Mouse (Mus musculus) layer of hippocampus, adult 18-20 months (tissue): Measurements from ENCODE around the gene Cers2. TPM values are rescaled to one million over a fixed set of nuclear protein-coding genes. Genes with fewer than 3 reads are reported as not detected.

ENCODE experiments used
- DNase-seq, 2 experiments: peaks; one replicate each; pipeline ENCODE4 v3.0.0; 2022; ENCODE audit warnings: low spot score in 2 of 2
- long read RNA-seq: library from polyadenylated mRNA; stranded (forward); transcript quantifications from one replicate; pipeline ENCODE4 v2.0.0, GENCODE M21; 2021
- total RNA-seq, 2 experiments: library from RNA; stranded (reverse); gene quantifications; 2 replicates each; pipeline ENCODE4 v1.2.3; 2021

Gene Cers2
- 10 to 100 TPM; 54.2 to 54.5 TPM for total RNA-seq
- long read RNA-seq, transcript Cers2-201 (11 exons, 2,216 nt), result major isoform, 26 of 53 reads
- long read RNA-seq, partial matches to known transcripts, result 6 of 53 reads
- long read RNA-seq, other reads (novel, unspliced or antisense), result 21 of 53 reads

DNA sequence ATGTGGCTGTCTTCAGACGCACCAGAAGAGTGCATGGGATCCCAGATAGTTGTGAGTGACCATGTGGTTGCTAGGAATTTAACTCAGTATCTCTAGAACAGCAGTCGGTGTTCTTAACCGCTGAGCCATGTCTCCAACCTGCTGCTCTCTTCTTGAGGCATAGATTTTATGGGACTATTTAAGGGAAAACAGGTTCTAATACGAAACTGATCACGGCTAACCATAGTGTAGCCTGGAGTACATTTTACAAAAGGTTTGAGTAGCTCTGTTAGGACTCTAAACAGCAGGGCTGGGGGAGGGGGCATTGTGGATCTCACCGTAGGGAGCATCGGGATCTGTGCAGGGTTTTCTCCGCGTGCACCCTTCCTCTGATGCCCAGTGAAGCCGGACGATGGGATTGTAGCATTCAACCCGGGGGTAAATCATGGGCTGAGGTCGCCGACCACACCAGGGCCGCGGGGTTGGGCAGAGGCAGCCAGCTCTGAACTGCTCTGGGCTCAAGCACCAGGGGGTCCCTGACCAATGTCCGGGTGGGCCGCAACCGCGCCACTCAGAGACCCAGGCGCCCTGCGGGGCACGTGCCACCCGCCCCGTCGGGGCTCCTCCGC, at the start of gene Cers2:
Gene Cers2, plus strand, starts transcription at position 306 of the 608 bp plus-strand sequence.
- DNase-seq, result no peak

DNA sequence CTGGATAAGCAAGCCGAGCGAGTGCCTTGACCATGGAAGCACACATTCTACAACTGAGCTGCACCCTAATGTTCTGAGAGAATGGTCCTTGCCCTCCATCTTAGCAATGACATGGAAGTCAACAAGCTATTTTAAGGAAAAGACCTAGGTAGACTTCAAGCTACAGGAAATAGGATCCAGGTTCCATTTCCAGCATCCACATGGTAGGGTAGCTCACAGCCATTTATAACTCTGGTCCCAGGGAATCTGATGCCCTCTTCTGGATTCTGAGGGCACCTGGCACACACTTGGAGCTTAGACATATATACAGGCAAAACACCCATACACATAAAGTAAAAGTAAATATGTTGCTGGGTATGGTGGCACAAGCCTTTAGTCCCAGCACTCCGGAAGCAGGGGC, 48.5 kb upstream of the Cers2 start:
- DNase-seq, result no peak

DNA sequence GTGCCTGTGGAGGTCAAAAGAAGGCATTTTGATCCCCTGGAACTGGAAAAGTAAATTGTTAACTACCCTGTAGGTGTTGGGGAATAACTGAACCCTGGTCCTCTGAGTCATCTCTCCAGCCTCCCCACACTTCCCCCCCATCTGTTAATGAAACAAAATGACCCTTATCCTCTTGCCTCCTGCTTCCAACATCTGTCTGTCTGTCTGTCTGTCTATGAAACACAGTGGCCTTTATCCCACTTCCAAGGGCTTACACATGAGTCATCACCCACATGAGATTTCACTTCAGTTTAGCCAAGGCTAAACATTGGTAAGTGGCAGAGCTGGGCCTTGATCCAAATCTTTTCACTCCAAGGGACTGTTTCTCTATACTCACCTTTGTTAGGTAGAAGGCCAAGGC, 46.7 kb upstream of the Cers2 start:
- no peak for DNase-seq

GRCm38 (mm10) chr3:95269789-95270188, 44.8 kb upstream of the Cers2 start:
- peak in 1 of 2 experiments; percentile 59 for DNase-seq

- DNase-seq, result no peak
Measured at GRCm38 (mm10) chr3:95270766-95271364, 43.7 kb upstream of the Cers2 start.

DNA sequence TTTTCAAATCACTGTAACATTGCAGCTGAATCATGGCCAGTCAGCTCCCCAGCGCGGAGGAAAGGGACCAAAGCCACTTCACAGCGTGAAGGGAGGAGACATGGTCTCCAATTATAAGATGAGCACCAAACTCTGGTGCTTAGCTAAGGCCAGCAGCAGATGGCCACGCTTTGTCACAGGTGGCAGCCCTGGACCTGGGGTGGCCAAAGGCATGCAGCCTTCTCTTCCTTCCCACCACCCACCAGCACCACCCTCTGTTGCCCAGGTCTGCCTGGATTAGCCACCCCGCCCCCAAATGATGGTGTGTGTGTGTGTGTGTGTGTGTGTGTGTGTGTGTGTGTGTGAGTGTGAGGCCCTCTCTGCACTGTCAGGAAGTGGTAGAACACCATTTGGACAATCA, 41.1 kb upstream of the Cers2 start:
- no peak for DNase-seq

DNA sequence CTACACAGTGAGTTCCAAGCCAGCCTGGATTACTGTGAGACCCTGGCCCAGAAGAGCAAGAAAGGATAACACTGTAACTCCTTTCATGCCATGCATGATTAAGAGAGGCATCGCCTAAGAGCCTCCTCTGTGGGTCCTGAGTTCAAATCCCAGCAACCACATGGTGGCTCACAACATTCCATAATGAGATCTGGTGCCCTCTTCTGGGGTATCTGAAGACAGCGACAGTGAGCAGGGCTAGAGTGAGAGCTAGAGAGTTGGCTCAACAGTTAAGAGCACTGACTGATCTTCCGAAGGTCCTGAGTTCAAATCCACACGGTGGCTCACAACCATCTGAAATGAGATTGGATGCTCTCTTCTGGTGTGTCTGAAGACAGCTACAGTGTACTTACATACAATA, 40.1 kb upstream of the Cers2 start:
- DNase-seq, result no peak

- no peak for DNase-seq
Measured at GRCm38 (mm10) chr3:95275161-95275560, 39.4 kb upstream of the Cers2 start.

DNA sequence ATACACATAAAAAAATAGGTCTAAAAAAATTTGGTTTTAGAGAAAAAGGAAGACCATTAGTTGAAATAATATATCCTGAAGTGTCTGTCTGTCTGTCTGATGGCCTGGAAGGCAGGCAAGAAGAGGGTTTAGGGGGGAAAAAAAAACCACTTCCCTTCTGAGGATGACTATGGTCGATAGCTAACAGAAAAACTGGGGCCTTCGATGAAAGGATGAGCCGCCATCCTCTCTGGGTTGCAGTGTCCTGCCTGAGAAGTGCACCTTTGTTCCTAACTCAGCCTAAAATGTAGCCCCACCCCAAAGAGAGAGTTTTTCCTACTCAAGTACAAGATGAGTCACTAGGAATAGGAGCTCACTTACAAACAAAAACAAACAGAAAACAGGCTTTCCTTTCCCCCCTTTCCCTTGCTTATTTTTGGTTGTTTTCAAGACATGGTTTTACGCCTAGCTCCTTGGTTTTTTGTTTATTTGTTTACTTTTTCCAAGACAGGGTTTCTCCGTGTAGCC, 38.1 kb upstream of the Cers2 start:
- DNase-seq, result no peak

- DNase-seq, result no peak
Measured at GRCm38 (mm10) chr3:95277149-95277551, 37.4 kb upstream of the Cers2 start.

DNA sequence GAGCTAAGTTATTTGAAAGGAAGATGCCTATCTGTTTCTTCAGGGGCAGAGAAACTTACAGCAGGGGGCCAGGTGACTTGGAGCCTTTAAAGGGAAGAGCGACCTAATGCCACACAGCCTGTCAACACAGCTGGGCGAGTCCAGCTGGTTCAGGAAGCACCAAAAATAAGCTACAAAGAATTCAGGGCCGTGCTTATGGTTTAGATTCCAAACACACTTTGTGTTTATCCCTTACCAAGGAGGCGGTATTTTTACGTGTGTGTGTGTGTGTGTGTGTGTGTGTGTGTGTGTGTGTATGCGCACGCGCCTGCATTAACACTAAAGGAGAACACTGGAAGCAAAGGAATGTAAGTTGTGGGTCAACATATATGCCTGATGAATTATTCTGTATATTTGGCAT, 33.8 kb upstream of the Cers2 start:
- DNase-seq, result peak in 1 of 2 experiments; percentile 37

DNA sequence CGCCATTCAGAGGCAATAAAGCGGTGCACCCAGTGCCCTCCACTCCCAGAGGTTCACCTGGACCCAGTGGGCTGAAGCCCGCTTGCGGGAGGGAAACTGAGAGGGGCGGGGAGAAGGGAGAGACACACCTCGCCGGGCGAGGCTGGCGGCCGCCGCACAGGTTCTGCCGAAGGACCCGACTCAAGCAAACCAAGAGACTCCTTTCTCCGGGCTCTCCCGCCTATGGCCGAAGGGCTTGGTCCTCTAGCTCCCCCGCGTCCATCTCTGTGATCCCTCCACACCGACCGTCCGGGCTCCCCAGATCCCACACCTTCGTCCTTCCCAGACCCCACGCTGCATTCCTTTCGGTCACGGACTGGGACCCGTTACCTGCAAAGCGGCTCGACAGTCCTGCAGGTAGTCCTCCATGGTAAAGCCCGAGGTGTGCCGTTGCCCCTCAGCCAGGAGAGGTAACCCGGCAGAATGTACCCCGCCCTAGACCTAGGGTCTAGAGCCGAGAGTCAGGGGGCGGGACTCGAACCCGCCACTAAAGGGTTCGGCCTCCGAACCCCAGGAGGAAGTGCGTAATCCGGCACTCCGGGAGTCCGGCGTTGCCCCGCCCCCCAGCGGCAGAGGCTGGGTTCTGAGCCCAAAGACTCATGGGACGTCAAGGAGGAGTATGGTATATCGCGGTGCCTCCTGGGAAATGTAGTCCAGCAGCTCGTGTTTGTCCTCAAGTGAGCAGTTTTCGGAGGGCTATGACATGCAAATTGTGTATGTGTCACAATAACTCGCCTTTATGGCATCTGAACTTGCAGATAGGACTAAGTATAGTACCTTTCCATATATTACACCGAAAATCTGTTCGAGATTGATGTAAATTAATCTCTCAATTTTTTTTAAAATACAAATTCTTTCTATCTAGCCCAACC, 33.1 kb upstream of the Cers2 start, which contains the start of the genes Mindy1 and Prune1:
Gene Mindy1, plus strand, starts transcription at position 130 of the 911 bp plus-strand sequence.
Gene Prune1, minus strand, starts transcription at position 861 of the 911 bp plus-strand sequence.
- peak; percentile 98 to 99 for DNase-seq

DNA sequence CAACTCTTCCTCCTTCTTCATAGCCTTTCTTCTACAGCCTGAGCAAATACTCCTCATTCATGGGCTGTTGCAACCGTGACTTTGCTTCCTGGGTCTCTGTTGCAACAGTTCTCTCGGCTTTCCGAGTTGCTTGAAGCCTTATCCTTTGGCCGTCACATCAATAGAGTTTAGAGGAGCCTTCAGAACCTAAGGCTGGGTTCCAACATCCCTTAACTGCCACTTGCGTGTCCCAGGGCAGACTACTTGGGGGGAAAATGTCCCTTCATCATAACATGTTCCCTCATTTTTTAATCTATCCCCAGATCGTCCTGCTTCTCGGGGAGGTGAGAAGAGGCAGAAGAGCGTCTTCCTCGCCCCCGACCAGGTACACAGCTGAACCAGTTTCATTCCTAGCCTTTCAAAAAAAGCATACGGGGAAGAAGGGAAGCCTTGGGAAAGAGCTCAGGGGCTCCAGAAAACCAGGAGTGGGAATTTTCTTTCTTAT, 32.2 kb upstream of the Cers2 start:
- peak in 1 of 2 experiments; percentile 23 for DNase-seq

DNA sequence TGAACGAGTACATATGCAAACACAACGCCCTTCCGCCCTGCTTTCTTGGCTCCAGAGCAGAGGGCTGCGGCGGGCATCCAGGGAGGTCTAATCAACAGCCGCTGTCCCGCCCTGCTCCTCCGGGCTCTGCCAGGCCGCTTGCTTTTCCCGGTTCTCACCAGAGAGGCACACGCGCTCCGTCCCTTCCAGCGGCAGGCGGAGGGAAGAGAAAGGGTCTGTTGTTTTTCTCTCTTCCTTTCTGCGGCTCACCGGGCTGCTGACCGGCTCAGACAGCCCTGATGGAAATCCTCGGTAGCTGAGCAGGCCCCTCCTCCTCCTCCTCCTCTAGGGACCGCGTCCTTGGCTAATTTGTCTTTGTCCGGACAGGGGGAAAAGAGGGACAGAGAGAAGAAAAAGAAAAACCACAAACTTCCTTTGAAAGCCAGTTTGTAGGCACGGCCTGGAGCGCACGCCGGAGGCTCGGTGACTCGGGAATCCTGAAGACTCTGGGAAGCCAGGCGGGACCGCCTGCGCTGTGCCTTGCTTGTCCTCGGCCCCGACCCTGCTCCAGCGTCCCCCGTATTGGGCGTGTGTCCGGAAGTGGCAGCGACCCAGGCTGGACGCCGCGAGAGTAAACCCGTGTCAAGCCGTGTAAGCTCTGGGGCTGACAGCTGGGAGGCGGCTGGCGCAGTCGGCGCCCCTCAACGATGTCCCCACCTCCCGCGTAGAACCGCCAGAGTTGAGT, 31.6 kb upstream of the Cers2 start:
- DNase-seq, result peak; percentile 56 to 77

GRCm38 (mm10) chr3:95283589-95283941, 31.0 kb upstream of the Cers2 start:
- peak in 1 of 2 experiments; percentile 11 for DNase-seq

GRCm38 (mm10) chr3:95284062-95284461, 30.5 kb upstream of the Cers2 start:
- DNase-seq, result no peak

GRCm38 (mm10) chr3:95284501-95285281, 29.9 kb upstream of the Cers2 start:
- no peak for DNase-seq

DNA sequence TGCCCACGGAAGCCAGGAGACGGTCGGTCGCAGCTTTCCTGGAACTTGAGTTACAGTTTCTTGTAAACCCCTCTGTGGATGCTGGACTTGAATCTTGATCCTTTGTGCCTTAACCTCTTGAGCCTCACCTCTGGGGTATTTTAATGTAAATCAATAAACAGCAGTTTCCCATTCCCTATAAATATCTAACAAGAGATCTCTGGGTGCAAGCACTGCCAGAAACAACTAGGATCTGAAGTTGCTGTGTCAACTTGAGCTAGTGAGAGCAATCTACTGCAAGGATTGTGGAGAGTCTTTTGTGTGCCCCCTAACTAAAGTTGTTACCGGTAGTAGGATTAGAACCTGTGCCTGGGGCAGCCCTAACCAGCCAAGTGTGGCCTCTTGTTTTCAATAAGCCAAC, 29.2 kb upstream of the Cers2 start:
- no peak for DNase-seq

DNA sequence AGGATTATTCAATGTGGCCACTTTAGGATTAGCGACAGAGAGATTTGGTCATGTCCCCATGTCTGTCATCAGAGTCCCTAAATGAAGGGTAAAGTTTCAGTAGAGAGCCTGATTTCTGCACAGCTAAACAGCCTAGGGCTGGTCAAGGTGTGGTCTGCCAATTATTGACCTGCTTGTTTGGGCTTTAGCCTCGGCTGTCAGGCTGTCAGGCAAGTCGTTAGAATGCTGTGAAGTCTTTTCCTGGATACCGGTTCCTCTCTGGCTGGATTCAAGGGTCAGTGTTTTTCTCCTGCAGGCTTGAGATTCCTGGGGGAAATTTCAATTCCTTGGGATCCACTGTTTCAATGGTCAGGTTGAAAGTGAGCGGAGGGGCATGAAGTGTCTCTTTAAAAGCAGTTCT, 28.6 kb upstream of the Cers2 start:
- no peak for DNase-seq

DNA sequence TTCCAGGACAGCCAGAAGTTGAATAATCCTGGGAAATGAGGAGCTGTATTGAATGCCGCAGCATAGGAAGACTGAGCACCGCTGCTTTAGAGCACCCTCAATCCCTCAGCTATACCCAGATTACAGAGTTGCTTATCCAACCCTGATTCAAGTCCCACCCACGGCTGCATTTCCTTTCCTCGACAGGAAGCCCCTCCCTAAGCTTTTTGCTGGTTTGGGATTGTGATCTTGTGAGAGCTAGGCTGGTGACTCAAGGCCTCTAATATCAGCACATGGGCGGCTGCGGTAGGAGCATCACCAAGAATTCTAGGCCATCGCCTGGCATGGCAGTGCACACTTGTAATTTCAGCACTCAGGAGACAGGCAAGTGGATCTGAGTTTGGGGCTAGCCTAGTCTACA, 28.1 kb upstream of the Cers2 start:
- no peak for DNase-seq
